Mouse (Mus musculus): Measurements from ENCODE around the gene Acp2.

- TF ChIP-seq CTCF (IDR thresholded peaks at IDR 0.05; ENCODE audit: low read depth), result no peak
- TF ChIP-seq EP300 (IDR thresholded peaks at IDR 0.05; ENCODE audit: low read depth), result no peak
These were observed 12.2 kb upstream of the Acp2 start for GRCm38 (mm10) chr2:91190501-91190900.

Data from heart, postnatal 0 days (tissue).